Mouse (Mus musculus): ENCODE data around the gene Ntn3. TPM values are rescaled to one million over a fixed set of nuclear protein-coding genes. Genes with fewer than 3 reads are reported as not detected.

Ntn3 gene
- polyA plus RNA-seq, 1 experiment from 2014 or later, result 2.4 TPM

DNA sequence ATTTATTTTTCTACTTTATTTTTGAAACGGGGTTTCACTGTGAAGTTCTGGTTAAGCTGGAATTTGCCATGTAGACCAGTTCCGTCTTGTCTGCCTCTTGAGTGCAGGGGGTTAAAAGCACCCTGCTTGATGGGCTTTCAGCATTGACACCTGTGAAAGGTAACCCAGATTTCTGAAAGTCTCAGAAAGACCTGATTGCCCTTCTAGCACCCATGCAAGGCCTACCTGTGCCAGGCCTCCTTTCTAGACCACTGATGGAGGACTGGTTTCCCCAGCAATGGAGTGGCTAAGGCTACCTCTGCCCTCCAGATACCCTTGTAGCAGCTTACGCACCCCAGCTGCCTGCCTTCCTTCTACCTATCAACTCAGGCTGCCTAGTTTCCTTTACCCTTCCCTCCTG, 39.2 kb downstream of the Ntn3 start:
- Histone ChIP-seq H3K9ac (peak overlapping the region; percentile 91), H3K4me2 (peak overlapping the region; percentile 93), H3K27me3 (no peaks in the 10 kb centered on the region), H3K4me3 (peak overlapping the region; percentile 91), H3K36me3 (ENCODE audit: poor library complexity, severe bottlenecking) (peaks cover 23% of the 10 kb centered on the region), H3K4me1 (peaks cover 25% of the 10 kb centered on the region), H3K9me3 (replicated peaks) (no peaks in the 10 kb centered on the region), H3K27ac (peak overlapping the region; percentile 97; the same call in 1 of the 2 replicates)
- 62% methylated on average over 3 of the region's 3 CpGs for WGBS
- no peak for ATAC-seq

DNA sequence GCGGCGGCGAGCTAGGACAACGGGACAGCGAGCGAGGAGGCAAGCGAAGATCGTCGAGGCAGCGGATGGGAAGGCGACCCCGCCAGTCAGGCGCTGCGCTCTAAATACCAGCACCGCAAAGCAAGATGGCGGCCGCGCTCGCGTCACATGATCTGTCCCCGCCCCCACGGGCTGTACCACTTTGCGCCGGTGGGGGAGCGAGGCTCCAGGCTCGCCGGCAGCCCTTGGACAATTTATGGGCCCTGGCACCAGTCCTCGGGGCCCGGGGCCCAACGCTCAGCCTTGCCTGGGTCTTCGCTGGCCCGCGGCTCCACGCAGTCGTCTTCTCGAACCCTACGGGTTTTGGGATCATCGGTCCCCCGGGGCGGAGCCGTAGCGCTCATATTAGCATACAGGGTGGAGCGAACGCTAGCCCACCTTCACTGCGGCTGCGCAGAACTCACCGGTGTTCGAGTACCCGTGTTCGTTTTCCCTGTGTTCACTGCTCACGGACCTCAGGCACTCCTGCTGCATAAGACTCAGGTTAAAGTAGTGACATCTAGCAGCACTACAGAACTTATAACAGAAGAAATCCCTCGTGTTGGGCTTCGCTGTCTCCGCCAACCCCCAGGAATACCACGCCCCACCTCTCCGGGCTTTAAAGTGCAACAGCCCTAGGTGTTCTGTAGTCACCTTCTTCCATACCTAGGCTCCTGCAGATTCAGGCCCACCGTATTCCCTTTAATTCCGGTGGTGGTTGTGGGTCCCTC, 39.8 kb downstream of the Ntn3 start, which contains the start of gene Atp6v0c:
Atp6v0c (minus strand) TSS at position 386 of the 749 bp plus-strand sequence.
- under 1% methylated on average over 58 of the region's 58 CpGs for WGBS

DNA sequence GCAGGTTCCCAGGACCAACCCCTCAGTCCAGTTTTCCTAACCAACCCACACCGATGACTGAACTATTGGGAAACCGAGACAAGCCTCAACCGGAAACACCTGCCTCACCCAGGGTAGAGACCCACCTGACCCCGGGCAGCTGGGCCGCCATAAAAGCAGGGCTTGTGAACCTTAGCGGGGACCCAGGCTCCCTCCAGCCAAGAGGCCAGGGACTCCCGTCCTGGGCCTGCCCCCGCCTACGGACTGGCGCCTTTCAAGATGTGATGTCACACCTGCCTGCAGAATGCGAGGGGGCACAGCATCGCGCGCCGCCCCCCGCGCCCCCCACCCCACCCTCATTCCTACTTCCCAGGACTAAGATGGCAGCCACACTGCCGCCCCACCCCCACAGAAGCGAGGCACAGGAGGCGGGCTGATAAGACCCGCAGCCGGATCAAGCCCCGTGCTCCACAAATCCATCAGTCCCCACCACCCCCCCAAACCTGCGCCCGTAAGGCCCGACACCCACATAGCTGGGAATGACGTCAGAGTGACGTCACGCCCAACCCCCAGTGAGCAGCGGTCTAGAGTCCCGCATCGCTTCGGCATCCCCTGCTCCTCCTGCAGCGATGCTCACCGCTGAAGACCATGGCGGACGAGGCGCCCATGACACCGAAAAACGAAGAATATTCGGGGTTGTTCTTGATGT, 40.6 kb downstream of the Ntn3 start:
- Histone ChIP-seq H3K9ac (peak overlapping the region; percentile 91), H3K27me3 (no peaks in the 10 kb centered on the region), H3K9me3 (replicated peaks) (no peaks in the 10 kb centered on the region), H3K36me3 (ENCODE audit: poor library complexity, severe bottlenecking) (peaks cover 30% of the 10 kb centered on the region), H3K4me2 (peak overlapping the region; percentile 93), H3K27ac (peak overlapping the region; percentile 97), H3K4me3 (peak overlapping the region; percentile 91), H3K4me1 (peaks cover 29% of the 10 kb centered on the region)
- peak; percentile 74 for ATAC-seq
- under 1% methylated on average over 40 of the region's 41 CpGs for WGBS

More for the DNA sequence above, 39.8 kb downstream of the Ntn3 start, which contains the start of gene Atp6v0c:
- peak within 1 kb of the TSS; percentile 91 for H3K4me3 ChIP-seq
- H3K27ac ChIP-seq, result peak within 1 kb of the TSS; percentile 97
- no peaks in the 10 kb centered on the region for H3K9me3 ChIP-seq (replicated peaks)
- peak within 1 kb of the TSS; percentile 91 for H3K9ac ChIP-seq
- peaks cover 29% of the 10 kb centered on the region for H3K36me3 ChIP-seq (ENCODE audit: poor library complexity, severe bottlenecking)
- no peaks in the 10 kb centered on the region for H3K27me3 ChIP-seq
- H3K4me2 ChIP-seq, result peak within 1 kb of the TSS; percentile 93
- H3K4me1 ChIP-seq, result peaks cover 29% of the 10 kb centered on the region
- ATAC-seq, result peak; percentile 92

DNA sequence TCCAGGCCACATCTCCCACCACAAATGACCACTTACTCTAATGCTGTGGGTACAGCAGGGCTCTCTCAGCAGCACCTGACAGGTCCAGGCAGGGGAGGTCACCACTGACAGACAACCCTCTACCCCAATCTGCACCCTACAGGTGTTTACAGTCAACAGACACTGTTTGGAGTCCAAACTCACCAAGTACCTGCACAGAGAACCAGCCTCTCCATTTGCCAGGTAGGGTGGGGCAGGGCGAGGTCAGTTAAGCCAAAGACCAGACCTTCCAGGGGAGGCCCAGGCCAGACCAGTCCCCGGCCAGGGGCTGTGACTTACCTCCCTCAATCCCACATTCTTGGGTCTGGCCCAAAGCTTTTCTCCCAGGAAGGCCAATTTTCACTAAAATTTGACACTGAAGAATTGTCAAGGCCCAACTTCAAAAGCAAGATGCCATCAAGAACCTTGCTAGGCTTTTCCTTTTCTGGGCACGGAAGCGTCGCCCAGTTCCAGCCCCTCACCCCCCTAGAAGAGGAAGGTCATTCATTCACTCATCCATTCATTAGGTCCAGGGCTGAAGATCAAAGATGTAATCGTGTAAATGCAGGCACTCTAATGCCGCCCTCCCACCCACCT, 41.3 kb downstream of the Ntn3 start:
- peak overlapping the region; percentile 91 for H3K9ac ChIP-seq
- no peak for ATAC-seq
- peaks cover 30% of the 10 kb centered on the region for H3K36me3 ChIP-seq (ENCODE audit: poor library complexity, severe bottlenecking)
- H3K27me3 ChIP-seq, result no peaks in the 10 kb centered on the region
- H3K9me3 ChIP-seq (replicated peaks), result no peaks in the 10 kb centered on the region
- peaks cover 28% of the 10 kb centered on the region for H3K4me1 ChIP-seq
- H3K27ac ChIP-seq, result peak overlapping the region; percentile 97
- WGBS, result 60% methylated on average over 7 of the region's 7 CpGs
- peak overlapping the region; percentile 91 for H3K4me3 ChIP-seq
- peak overlapping the region; percentile 93 for H3K4me2 ChIP-seq

DNA sequence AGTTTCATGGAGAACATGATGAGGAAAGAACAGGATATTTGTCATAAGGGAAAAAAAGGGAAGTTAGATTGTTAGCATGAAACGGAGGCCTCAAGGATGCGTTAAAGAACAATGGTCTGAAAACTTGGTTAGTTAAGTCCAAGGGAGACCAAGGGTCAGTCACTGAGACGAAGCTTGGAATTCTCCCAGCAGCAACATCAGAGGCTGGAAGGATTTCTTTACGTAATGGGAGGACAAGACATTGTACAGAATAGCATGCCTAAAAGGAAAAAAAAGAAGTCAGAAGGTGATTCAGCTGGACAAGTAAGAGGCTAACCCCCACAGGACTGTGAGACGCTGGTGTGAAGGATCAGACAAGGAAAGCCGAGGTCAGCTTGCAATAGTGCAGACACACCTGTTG, 42.2 kb downstream of the Ntn3 start:
- no peak overlapping the region for H3K9ac ChIP-seq
- H3K36me3 ChIP-seq (ENCODE audit: poor library complexity, severe bottlenecking), result peaks cover 30% of the 10 kb centered on the region
- no peaks in the 10 kb centered on the region for H3K9me3 ChIP-seq (replicated peaks)
- 87% methylated on average over 6 of the region's 6 CpGs for WGBS
- H3K4me3 ChIP-seq, result no peak overlapping the region
- H3K4me2 ChIP-seq, result peak overlapping the region; percentile 93; the same call in 1 of the 2 replicates
- H3K27me3 ChIP-seq, result no peaks in the 10 kb centered on the region
- H3K4me1 ChIP-seq, result peaks cover 35% of the 10 kb centered on the region
- no peak for ATAC-seq
- no peak overlapping the region for H3K27ac ChIP-seq

DNA sequence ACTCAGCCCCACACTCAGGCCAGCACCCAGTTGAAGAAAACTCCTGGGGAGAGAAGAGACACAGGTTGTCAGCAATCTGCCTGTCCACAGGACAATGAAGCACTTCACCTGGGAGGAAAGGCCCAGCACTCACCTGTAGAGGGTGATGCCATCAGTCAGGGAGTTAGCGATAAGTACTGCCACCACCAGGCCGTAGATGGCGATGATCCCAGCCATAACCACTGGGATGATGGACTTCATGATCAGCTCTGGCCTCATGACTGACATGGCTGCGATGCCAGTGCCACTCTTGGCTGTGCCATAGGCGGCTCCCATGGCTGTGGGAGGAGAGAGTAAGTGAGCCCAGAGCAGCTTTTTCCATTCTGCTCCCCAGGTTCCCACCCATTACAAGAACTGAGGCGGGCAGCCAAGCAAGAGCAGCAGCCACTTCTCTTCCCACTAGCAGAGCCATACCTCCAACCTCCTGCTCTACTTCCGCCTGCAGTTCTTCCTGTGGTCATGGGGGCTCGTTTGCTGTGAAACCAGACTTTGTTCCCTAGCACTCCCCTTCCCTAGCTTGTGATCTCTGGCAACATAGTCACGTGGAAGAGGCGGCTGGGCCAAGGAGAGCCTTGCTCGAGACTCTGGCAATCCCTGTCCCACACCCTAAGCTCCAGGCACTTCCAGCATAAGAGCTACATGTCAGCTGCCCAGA, 44.6 kb downstream of the Ntn3 start:
- no peak for ATAC-seq
- H3K9ac ChIP-seq, result no peak overlapping the region
- no peak overlapping the region for H3K4me3 ChIP-seq
- H3K27ac ChIP-seq, result no peak overlapping the region
- no peak overlapping the region for H3K4me2 ChIP-seq
- H3K9me3 ChIP-seq (replicated peaks), result no peaks in the 10 kb centered on the region
- peaks cover 29% of the 10 kb centered on the region for H3K4me1 ChIP-seq
- peaks cover 30% of the 10 kb centered on the region for H3K36me3 ChIP-seq (ENCODE audit: poor library complexity, severe bottlenecking)
- H3K27me3 ChIP-seq, result no peaks in the 10 kb centered on the region
- 82% methylated on average over 11 of the region's 11 CpGs for WGBS

DNA sequence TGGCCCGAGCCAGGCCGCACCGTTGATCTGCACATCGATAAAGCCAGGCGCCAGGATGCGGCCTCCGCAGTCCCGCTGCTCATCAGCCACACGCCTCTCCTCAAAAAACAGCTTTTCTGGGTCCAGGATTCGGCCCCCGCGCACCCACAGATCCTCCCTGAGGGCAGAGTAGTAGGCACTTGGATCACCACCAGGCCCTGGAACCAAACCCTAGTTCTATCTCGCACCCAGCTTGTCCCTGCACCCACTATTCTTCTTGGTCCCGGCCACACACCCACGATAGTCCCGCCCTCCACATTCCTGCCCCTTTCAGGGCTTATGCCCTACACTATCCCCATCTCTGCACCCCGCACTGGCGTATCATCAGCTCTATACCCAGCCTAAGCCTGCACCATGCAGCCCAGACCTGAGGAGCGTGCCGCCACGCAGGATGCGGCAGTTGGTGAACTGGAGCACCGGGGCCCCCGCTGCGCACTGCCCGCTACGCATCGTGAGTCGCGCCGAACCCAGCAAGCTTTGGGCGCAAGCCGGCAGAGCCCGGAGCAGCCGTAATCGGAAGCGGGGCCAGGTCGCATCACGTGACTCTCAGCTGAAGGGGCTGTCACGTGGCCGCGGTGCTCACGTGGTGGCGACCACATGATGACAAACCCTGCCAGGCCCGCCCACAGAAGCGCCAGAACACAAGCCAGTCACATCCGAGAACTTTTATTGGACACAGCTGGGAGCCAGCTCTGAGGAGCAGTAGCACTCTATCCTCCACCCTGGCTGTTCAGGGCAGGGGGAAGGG, 46.0 kb downstream of the Ntn3 start, which contains the start of gene Amdhd2:
Amdhd2 (minus strand) TSS at position 591 of the 787 bp plus-strand sequence.
- Histone ChIP-seq H3K36me3 (ENCODE audit: poor library complexity, severe bottlenecking) (peaks cover 30% of the 10 kb centered on the region), H3K4me1 (peaks cover 28% of the 10 kb centered on the region), H3K9ac (peak within 1 kb of the TSS; percentile 74), H3K27me3 (no peaks in the 10 kb centered on the region), H3K9me3 (replicated peaks) (no peaks in the 10 kb centered on the region), H3K4me2 (peak within 1 kb of the TSS; percentile 84), H3K27ac (peak within 1 kb of the TSS; percentile 80), H3K4me3 (peak within 1 kb of the TSS; percentile 80)
- 1% methylated on average over 47 of the region's 47 CpGs for WGBS
- peak; percentile 93 for ATAC-seq

DNA sequence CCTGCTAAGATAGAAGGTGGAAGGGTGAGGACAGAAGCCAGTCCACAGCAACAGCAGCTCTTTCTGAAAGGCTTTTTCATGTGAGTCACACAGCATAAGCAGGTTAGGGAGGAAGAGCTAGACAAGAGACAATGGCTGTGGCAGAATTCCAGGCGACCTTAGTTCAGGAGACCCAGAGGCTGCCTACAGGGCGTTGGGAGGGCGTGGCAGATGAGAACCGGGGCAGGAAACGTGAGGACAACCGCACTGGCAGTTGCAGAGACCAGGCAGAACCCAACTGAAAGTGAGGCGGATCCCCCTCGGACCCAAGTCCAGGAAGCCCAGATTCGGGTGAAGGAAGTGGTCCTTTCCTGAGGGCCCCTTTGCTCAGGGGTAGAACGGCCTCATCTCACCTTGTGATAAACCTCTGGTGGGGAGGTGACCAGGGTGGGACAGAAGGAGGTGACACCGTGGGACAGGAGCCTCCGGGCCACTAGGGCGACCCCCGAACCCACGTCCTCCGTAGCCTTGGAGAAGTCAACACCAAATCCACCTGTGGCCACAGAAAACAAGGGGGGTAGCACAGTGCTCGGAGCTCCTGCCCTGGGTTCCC, 46.7 kb downstream of the Ntn3 start:
- peak; percentile 25 for ATAC-seq
- H3K4me3 ChIP-seq, result peak overlapping the region; percentile 80
- H3K9ac ChIP-seq, result peak overlapping the region; percentile 74
- no peaks in the 10 kb centered on the region for H3K27me3 ChIP-seq
- 28% methylated on average over 17 of the region's 17 CpGs for WGBS
- H3K4me2 ChIP-seq, result peak overlapping the region; percentile 84
- peaks cover 32% of the 10 kb centered on the region for H3K36me3 ChIP-seq (ENCODE audit: poor library complexity, severe bottlenecking)
- no peaks in the 10 kb centered on the region for H3K9me3 ChIP-seq (replicated peaks)
- peaks cover 21% of the 10 kb centered on the region for H3K4me1 ChIP-seq
- 0 out of 2 replicates have a peak overlapping the region, but pooled peaks have one; percentile 80 for H3K27ac ChIP-seq

DNA sequence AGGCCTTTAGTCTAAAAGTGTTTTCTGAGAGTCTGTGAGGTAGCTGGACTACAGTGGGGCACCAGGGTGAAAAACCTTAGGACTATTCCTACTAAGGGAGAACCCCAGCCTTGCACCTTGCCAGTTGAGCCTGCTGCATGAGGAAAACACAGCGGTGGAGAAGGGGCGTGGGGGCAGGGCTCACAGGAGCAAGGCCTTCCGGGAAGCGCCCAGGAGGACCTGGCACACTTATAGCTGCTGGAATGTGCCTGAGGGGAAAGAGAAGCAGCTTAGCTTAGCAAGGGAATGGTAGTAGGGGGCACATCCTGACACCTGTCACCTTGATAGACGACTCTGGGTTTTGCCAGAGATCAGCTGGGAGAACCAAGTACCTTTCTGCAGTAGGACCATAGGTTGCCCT, 47.9 kb downstream of the Ntn3 start:
- peaks cover 12% of the 10 kb centered on the region for H3K4me1 ChIP-seq
- H3K4me3 ChIP-seq, result no peak overlapping the region
- WGBS, result 89% methylated on average over 5 of the region's 5 CpGs
- H3K4me2 ChIP-seq, result no peak overlapping the region
- ATAC-seq, result no peak
- no peak overlapping the region for H3K9ac ChIP-seq
- H3K27ac ChIP-seq, result no peak overlapping the region
- no peaks in the 10 kb centered on the region for H3K9me3 ChIP-seq (replicated peaks)
- H3K27me3 ChIP-seq, result no peaks in the 10 kb centered on the region
- H3K36me3 ChIP-seq (ENCODE audit: poor library complexity, severe bottlenecking), result peaks cover 25% of the 10 kb centered on the region

DNA sequence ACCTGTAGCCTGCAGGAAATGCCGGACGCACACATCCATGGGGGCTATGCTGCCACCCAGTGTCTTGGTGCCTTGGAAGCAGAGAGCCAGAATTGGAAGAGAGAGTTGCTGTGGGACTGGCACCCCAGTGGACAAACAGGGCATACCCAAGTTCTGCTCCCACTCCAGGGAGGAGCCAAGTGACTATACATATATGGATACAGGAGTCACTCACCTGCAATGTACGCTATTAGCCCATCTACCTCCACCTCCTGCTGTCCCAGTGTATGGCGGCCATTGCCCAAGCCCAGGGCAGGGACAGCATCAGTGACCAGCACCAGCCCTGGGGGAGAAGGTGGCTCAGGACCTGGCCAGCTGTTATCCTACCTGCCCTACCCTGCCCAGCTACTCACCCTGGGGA, 51.8 kb downstream of the Ntn3 start:
- Histone ChIP-seq H3K27me3 (no peaks in the 10 kb centered on the region), H3K4me3 (no peak overlapping the region), H3K36me3 (ENCODE audit: poor library complexity, severe bottlenecking) (peaks cover 23% of the 10 kb centered on the region; the same call in 1 of the 2 replicates), H3K4me2 (no peak overlapping the region), H3K9me3 (replicated peaks) (no peaks in the 10 kb centered on the region), H3K9ac (no peak overlapping the region), H3K27ac (no peak overlapping the region), H3K4me1 (peaks cover 2% of the 10 kb centered on the region)
- no peak for ATAC-seq
- WGBS, result 99% methylated on average over 4 of the region's 4 CpGs

Measured in forebrain, embryonic 13.5 days (tissue).